Mouse (Mus musculus): ENCODE measurements around the gene Pdzd2.

Pdzd2 gene

GRCm38 (mm10) chr15:12571168-12571567, 168.6 kb downstream of the Pdzd2 start:
- no peak for DNase-seq

GRCm38 (mm10) chr15:12566637-12567440, 172.9 kb downstream of the Pdzd2 start:
- DNase-seq: no peak

GRCm38 (mm10) chr15:12565281-12565680, 174.4 kb downstream of the Pdzd2 start:
- DNase-seq: no peak

DNA sequence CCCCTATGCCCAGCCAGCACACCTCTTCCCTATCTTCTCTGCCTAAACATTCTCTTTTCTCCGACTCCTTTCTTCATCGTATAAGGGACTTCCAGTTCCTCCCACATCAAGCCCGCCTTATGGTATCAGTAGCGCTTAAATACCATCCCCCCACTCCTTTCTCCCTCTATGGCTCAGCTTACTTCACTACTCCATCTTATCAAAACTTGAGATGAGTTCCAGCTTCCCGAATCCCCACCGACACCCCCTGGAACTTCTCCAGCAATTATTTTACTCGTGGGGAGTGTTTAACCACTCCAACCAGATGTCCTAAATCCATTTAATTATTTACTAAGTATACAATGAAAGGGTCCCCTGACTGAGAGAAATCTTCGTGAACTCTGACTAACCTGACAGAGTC, 179.2 kb downstream of the Pdzd2 start:
- no peak for DNase-seq

DNA sequence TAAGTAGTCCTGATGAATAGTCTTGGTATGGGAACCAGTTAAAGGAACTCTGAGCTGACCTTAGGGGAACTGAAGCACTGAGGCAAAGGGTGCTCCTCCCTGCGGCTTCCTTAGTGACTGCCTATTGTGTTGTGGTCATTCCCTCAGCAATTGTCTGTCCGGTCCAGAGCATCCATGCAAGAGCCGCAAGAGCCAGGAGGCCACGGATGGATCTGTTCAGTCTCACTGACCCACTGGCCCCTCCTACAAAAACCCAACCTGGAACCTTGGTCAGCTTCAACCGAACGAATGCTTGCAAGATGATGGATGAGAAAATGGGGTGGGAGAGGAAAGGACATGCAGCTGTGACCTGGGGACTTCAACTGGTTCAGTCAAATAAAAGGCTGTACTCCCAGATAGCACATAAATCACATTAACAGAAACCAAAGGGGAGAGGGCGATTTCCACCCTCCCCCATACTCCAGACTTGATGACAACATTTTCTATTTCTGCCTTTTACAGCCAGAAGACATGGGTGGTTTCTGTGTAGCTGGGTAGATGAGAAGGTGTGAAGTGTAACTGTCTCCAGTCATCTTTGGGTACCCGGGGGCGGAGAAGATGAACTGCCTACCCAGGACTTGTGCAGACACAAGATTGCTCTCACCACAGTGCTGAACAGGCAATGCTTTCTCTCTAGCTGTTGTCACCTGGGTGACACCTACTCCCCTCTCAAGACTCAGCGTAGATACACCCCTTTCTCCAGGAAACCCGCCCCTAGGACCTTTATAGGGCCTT, 181.9 kb downstream of the Pdzd2 start:
- no peak for DNase-seq

DNA sequence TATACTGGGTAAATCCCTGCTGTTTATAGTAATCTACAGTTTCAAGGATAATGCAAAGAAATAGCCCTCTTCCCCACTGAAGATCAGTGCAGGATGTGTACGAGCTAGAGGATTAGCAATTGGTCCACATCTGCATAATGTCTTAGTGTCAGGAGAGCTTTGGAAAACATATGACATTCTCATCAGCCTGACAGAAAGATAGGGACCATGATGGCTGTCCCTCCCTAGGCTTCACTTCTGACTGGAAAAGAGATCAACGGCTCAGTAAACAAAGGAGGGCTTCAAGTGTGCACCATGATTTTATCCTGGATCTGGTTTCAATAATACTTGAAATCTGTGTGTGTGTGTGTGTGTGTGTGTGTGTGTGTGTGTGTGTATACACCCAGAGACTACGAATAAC, 186.5 kb downstream of the Pdzd2 start:
- DNase-seq: peak; percentile 6

- peak; percentile 50 for DNase-seq
Measured at GRCm38 (mm10) chr15:12550919-12551318, 188.8 kb downstream of the Pdzd2 start.

DNA sequence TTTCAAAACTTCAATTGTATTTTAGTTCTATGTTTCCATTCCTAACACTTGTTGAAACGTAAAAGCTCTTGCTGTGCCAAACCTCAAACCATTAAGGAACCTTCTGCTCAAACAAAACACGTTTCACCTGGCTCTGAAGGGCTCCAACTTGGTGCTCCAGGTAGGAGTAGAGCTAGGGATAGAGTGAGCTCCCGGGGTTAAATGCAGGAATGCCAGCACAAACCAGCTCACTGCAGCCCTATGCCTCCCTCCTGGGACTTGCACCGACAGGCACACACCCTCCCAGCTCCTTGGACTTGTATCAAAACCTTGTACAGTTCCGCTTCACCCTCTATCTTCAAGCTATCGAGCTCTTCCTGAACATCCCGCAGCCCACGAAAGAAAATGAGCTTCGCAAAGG, 189.3 kb downstream of the Pdzd2 start:
- no peak for DNase-seq

- DNase-seq: peak; percentile 44
Measured at GRCm38 (mm10) chr15:12549919-12550305, 189.8 kb downstream of the Pdzd2 start.

DNA sequence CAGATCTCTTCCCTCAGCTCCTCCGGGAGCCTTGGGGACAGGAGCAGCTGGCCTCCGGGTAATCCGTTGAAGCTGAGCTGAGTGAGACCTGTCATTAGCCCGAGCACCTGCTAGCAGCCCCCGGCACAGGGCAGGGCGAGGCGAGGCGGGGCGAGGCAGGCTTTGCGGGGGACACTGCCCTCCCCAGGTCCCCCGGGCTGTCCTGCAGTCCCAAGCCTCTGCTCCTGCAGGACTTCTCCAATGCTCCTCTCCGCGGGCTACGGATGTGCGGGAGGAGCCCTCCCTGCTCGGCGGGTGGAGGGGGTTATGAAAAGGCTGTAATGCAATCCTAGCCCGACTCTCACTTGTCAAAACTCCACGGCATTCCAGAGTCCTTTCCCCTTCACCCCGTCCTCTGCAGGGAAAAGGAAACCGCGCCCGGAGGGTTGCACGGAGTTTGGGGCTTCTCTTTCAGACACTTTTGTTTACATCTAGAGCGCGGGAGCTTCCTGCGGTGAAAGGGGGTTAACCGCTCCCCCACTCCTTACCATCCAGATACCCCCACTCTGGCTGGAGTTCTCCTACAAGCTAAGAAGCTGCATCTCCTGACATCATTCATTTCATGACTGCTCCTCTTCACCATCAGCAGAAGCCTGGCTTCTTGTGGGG, 190.3 kb downstream of the Pdzd2 start:
- DNase-seq: peak; percentile 77

DNA sequence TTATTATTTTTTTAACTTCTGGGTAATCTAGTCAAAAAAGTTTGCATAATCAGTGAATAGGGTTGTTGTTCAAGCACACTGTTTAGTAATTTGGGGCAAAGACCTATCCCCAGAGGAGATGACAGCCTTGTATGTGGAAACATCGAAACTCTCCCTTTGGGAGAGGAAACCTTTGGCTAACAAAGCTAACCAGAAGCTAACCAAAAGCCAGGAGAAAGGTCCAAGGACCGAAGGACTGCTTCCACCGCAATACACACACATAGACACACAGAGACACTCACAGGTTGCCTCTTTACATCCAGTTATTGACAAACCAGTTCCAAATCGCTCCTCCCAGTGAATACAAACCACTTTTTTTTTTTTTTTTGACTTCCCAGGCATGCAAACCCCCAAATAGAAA, 191.0 kb downstream of the Pdzd2 start:
- no peak for DNase-seq

DNA sequence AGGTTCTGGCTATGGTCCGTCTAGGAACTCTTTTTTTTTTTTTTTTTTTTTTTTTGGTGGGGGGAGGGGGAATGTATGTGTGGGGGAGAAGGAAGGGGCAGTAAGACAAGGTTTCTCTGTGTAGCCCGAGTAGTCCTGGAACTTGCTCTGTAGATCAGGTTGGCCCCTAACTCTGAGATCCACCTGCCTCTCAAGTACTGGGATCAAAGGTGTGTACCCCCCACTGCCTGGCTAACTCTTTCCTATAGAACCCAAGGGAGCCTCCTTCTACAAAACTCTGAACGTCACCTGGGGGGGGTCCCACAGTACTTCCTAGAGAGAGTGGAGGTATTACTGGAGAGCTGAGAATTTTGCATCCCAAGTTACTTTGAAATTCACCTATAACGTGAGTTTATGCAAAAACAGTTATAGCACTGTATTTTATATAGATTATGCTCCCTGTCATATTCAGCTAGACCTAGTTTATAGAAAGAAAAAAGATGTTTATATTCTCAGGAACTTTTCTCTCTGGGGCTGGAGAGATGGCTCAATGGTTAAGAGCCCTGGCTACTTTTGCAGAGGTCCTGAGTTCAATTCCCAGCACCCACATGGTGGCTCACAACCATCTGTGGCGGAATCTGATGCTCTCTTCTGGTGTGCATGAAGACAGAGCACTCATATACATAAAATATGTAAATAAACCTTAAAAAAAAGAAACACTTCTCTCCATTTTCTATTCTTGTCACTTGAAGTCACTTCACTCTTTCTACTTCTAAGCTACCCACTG, 191.9 kb downstream of the Pdzd2 start:
- DNase-seq: no peak

GRCm38 (mm10) chr15:12546781-12547180, 192.9 kb downstream of the Pdzd2 start:
- DNase-seq: no peak

- no peak for DNase-seq
Measured at GRCm38 (mm10) chr15:12545671-12546070, 194.1 kb downstream of the Pdzd2 start.

GRCm38 (mm10) chr15:12545220-12545619, 194.5 kb downstream of the Pdzd2 start:
- DNase-seq: no peak

GRCm38 (mm10) chr15:12543686-12544325, 195.9 kb downstream of the Pdzd2 start:
- DNase-seq: peak; percentile 59

DNA sequence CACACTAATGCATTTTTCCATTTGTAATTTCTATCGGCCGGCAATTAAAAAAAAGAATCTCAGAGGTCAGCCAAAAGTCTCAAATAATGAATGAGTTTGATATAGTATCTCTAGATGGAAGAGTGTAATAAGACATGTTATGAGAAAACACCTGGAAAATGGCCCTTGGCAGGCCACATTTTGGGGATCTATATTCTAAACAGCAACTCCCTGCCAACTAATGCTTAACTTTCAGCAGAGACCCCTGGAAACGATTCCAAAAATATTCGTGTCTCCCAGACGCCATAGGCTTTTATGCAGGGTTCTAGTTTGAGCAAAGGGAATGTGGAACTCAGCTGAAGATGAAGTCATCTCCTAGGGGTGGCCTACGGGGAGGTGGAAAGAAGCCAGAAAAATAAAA, 197.4 kb downstream of the Pdzd2 start:
- DNase-seq: no peak

DNA sequence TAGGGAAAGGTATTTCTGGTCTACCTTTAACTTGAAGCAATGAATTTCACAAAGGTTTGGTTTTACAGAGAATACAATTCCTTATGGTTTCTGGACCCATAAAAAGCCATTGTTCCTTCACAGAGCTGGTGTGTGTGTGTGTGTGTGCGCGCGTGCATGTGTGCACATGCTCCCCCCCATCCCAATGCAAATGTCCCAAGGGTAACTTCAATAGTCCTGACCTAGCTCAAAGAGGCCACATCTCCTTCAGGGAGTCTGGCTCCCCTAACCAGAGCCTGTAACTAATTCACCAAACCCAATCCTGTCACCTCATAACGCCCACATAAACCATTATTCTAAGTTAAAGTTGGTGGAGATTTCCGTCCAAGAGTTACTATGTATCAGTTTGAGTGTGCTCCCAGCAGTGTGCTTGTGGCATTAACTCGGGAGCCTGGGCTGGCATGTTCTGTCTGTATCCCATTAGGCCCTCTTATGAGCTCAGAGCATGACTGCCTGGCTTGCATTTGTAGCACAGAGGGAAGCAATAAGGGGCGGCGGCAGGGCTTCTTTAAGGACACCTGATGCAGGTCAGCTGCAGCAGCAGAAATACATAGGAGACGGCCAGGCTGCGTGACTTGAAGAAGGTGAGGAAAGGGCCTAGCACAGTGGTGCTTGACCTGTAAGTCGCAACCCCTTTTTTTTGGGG, 200.0 kb downstream of the Pdzd2 start:
- no peak for DNase-seq

GRCm38 (mm10) chr15:12533254-12533653, 206.5 kb downstream of the Pdzd2 start:
- DNase-seq: no peak

DNA sequence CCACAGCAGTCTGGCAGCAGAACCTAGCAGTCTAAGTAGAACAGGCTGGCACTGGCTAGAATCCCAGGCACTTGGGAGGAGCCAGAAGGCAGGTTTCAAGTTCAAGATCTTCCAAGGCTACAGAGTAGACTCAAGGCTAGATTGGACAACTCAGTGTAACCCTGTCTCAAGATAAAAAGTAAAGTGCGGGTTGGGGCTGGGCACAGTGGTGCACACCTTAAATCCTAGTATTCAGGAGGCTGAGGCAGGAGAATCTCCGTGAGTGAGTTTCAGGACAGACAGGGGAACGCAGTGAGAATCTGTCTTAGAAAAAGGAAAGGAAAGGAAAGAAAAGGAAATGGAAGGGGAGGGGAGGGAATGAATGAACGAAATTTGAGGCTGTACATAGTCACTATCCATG, 207.2 kb downstream of the Pdzd2 start:
- DNase-seq: no peak

- no peak for DNase-seq
Measured at GRCm38 (mm10) chr15:12522810-12523209, 216.9 kb downstream of the Pdzd2 start.

GRCm38 (mm10) chr15:12520292-12520691, 219.4 kb downstream of the Pdzd2 start:
- peak; percentile 74 for DNase-seq
